Mouse (Mus musculus) kidney, postnatal 36 days (tissue): ENCODE data around the gene Sec61a1.

ENCODE experiments used
- DNase-seq, 2 experiments: peaks; one replicate each; pipeline ENCODE4 v3.0.0; 2021 to 2022; ENCODE audit warnings: mixed read lengths in 2 of 2

Sec61a1 gene

DNA sequence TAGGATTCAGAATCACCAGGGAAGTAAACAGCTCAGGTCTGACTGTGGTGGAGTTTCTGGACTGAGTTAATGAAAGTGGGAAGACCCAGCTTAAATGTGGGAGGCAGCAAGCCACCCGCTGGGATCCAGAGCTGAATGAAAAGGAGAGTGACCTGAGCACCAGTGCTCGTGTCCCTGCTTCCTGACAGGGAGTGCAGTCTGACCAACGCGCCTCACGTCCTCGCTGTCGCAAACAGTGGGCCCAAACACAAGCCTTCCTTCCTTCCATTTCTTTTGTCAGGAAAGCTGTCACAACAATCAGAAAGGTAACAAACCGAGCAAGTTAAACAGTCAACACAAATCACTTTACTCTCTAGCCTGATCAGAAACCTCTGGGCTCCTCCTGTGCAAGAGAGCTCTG, 2.7 kb downstream of the Sec61a1 start:
- no peak for DNase-seq

GRCm38 (mm10) chr6:88514546-88514945, 4.2 kb downstream of the Sec61a1 start:
- DNase-seq = no peak

DNA sequence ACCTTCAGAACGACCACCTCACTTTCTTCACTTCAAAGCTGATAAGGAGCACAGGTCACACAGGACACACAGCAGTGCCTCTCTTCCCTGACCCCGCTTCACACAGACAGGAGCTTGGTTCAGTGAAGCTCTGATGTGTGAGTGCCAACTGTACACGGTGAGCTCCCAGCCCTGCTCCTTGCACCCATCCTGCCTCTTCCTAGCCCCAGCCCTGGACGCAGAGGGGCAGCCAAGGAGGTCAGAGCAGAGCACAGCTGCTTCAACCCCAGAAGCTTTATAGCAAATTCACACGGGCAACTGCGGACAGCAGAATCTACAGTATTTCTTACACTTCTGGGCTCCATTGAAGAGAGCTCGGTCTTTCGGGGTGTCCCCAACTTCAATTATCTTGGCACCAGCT, 4.7 kb downstream of the Sec61a1 start:
- no peak for DNase-seq

- DNase-seq = no peak
These were observed 15.7 kb downstream of the Sec61a1 start for GRCm38 (mm10) chr6:88503044-88503443.

- DNase-seq = no peak
These were observed 16.4 kb downstream of the Sec61a1 start for GRCm38 (mm10) chr6:88502030-88502970.

- no peak for DNase-seq
These were observed 18.3 kb downstream of the Sec61a1 start for GRCm38 (mm10) chr6:88500405-88500767.

- peak in 1 of 2 experiments; percentile 73 for DNase-seq
These were observed 19.0 kb downstream of the Sec61a1 start for GRCm38 (mm10) chr6:88499481-88500404.

- DNase-seq = no peak
These were observed 25.0 kb downstream of the Sec61a1 start for GRCm38 (mm10) chr6:88493712-88494111.

DNA sequence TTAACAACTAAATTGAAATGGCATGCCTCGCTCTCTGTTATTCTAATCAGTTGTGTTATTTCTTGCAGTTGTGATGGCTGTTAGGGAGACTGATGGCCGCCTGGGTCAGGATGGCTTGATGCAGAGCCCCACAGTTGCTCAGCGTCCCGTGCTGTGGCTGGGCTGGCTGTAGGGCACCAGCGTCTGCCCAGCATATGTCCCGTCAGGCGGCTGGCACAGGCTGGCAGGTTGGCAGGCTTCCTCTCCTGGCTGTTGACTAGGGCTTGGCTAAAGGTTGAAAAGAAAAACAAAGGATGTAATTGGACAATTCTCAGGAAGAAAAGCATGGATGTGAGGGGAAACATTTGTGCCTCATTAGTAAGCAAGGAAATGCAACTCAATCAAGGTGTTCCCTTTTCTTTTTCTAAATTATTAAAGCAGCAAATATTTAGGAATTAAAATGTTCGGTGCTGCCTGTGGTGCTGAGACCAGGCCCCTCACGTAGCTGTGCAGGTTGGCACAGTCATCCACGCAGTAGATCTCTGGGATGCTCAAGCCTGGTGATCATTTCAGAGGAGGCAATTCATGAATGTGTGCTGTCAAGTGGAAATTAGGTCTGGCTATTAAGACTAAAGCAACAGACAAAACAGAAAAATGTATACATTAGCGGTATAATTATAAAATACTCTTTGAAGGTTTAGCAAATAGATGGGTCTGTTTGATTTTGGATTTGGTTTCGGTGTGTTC, 27.9 kb downstream of the Sec61a1 start:
- DNase-seq = no peak

DNA sequence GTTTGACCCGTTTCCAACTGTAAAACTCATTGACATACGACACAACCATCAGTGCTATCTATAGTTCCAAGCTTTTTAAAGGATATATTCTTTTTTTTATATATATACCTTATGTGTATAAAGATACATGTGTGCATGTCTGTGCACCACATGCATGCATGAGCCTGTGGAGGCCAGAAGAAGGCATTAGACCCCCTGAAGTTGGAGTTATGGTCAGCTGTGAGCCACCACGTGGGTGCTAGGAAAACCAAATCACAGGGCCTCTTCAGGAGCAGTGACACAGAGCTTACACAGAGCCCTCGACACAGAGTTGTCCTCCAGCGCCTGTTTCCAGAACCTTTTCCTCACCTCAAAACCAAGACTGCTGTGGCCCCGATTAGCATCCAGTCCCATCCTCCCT, 28.9 kb downstream of the Sec61a1 start:
- no peak for DNase-seq

GRCm38 (mm10) chr6:88489026-88489425, 29.7 kb downstream of the Sec61a1 start:
- DNase-seq = no peak

DNA sequence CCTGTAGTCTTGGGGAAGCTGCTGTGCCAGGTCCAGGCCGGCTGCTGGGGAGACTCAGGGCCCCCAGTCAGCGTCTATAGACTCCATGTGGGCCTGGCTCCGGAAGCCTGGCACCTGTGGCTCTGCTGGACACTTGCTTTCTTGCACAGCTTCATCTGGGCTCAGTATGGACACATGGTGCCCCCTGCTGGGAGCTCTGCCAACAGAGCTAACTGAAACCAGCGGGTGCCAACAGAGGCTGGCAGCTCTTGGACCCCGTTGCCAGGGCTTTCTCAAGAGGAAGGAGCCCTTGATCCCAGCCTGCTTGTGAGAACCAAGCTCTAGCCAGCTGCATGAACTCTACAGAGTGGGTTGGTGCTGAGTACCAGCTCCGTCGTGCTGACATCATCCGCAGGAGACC, 31.8 kb downstream of the Sec61a1 start:
- peak; percentile 24 to 71 for DNase-seq

DNA sequence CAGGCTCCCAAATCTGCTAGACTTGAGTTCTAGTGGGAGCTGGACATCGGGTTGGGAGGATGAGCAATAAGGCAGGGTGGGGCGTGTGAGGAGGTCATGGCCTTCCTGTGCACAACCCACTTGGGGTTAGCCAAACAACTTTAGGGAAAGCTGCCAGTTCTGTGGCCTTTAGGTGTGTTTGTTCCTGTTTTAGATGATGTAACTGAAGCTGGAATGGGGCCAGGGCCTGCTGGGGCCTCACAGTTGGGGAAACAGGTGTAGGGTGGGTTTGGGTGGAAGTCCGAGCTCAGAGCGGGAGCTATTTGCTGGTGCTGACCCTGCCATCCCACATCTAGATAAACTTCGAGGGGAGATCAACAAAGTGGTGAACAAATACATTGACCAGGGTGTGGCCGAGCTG, 33.3 kb downstream of the Sec61a1 start:
- DNase-seq = peak; percentile 42 to 47

GRCm38 (mm10) chr6:88483913-88484312, 34.8 kb downstream of the Sec61a1 start:
- no peak for DNase-seq

- DNase-seq = peak; percentile 48 to 51
These were observed 35.6 kb downstream of the Sec61a1 start for GRCm38 (mm10) chr6:88483111-88483510.

DNA sequence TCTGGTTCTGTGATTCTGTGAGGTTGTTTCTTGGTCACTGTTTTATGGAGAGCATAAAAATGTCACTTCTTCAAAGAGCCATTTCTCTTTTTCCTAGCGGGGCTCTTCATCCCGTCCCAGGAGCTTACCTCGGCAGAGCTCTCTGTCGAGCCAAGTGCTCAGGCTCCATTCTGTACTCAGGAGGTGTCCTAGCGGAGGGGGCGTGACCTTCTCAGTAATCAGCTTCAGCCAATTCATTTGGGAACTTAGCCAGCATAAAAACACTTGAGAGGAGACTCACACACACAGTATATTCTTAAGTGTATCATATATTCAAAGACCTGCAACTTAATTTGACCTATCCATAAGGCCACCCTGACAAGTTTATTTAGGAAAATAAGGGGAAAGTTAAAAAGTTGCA, 38.3 kb downstream of the Sec61a1 start:
- no peak for DNase-seq

- DNase-seq = no peak
These were observed 48.8 kb downstream of the Sec61a1 start for GRCm38 (mm10) chr6:88469878-88470277.

GRCm38 (mm10) chr6:88465181-88465920, 53.4 kb downstream of the Sec61a1 start, which contains the start of gene Ruvbl1:
TSS of gene Ruvbl1 (plus strand) at chr6:88465409.
- DNase-seq = peak; percentile 92 to 96

DNA sequence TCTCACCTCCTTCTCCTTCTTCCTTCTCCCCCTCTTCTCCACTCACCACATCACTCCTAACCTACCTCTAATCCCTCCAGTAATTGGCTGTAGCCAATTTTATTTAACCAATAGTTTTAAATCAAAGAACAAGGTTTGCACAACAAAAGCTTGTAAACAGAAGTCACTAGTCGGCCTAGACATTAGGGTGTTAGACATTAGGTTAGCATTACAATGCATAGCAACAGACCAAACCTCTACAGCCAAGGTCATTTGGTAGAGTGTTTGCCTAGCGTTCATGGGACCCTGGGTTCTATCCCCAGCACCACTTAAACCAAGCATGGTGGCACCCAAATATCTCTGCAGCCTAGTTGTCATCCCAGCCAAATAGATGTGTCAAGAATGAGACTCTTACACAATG, 64.2 kb downstream of the Sec61a1 start:
- no peak for DNase-seq
